Mouse (Mus musculus): ENCODE results near the gene Slc10a7. TPM values are rescaled to one million over a fixed set of nuclear protein-coding genes. Genes with fewer than 3 reads are reported as not detected.

The Slc10a7 gene
- 3.5 TPM for polyA plus RNA-seq (2012; fragmentation: generic; extraction: Trizol)

GRCm38 (mm10) chr8:78509273-78510031 is at the start of gene Slc10a7:
TSS of gene Slc10a7 (plus strand) at chr8:78509346.
- H3K4me3 ChIP-seq = peak within 1 kb of the TSS; percentile 97
- no peaks in the 10 kb centered on the region for H3K27me3 ChIP-seq (ENCODE audit: control insufficient read depth, insufficient read depth, insufficient read length)
- peak within 1 kb of the TSS; percentile 46 for H3ac ChIP-seq (ENCODE audit: control insufficient read depth, insufficient read length)
- peak within 1 kb of the TSS; percentile 88 for H3K4me2 ChIP-seq (ENCODE audit: low read depth)
- TF ChIP-seq POLR2A (IDR thresholded peaks at IDR 0.05; ENCODE audit: insufficient read length, low read depth) (peak; percentile 3), SRF (IDR thresholded peaks at IDR 0.05; ENCODE audit: control insufficient read depth, insufficient read length, low read depth) (no peak)
- H3K36me3 ChIP-seq (ENCODE audit: control insufficient read depth, insufficient read depth) = no peaks in the 10 kb centered on the region
- peaks cover 34% of the 10 kb centered on the region for H3K79me2 ChIP-seq (ENCODE audit: control insufficient read depth, insufficient read depth)

GRCm38 (mm10) chr8:78463941-78464340 is 45.2 kb upstream of the Slc10a7 start:
- TF ChIP-seq TCF3 (IDR thresholded peaks at IDR 0.05; ENCODE audit: insufficient read length, low read depth) (no peak), MAX (IDR thresholded peaks at IDR 0.05; ENCODE audit: low read depth) (no peak), CEBPB (IDR thresholded peaks at IDR 0.05; ENCODE audit: insufficient read depth, poor library complexity, severe bottlenecking) (no peak), POLR2A (IDR thresholded peaks at IDR 0.05; ENCODE audit: insufficient read length, low read depth) (no peak), REST (IDR thresholded peaks at IDR 0.05; ENCODE audit: insufficient read depth, insufficient read length) (no peak), E2F4 (IDR thresholded peaks at IDR 0.05; ENCODE audit: insufficient read depth) (no peak), USF1 (IDR thresholded peaks at IDR 0.05; ENCODE audit: low read depth) (no peak), SRF (IDR thresholded peaks at IDR 0.05; ENCODE audit: control insufficient read depth, insufficient read length, low read depth) (no peak), POLR2AphosphoS2 (IDR thresholded peaks at IDR 0.05; ENCODE audit: insufficient read length, low read depth) (no peak), TCF12 (IDR thresholded peaks at IDR 0.05; ENCODE audit: insufficient read depth, poor library complexity, severe bottlenecking) (no peak)
- Histone ChIP-seq H3ac (ENCODE audit: control insufficient read depth, insufficient read length) (no peak overlapping the region), H3K4me3 (no peak overlapping the region), H3K36me3 (ENCODE audit: control insufficient read depth, insufficient read depth) (no peaks in the 10 kb centered on the region), H3K79me2 (ENCODE audit: control insufficient read depth, insufficient read depth) (no peaks in the 10 kb centered on the region), H3K27me3 (ENCODE audit: control insufficient read depth, insufficient read depth, insufficient read length) (no peaks in the 10 kb centered on the region), H3K4me2 (ENCODE audit: low read depth) (no peak overlapping the region)

DNA sequence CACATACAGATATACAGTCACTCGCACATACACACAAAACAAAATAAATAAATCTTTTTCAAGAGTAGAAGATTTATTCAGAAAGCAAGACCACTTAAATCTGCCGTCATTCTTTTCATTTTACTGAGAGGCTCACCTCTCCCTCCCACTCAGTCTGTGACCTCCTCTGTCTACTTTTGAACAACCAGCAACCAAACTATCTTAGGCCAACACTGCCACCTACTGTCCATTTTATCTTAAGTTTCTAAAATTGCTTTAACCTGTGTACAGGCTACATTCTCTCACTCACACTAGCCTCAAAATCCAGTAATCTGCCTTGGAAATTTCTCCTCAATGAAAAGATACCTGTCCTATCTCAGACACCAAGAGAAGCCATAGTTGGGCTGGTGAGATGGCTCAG is 41.3 kb upstream of the Slc10a7 start:
- no peak for TF ChIP-seq TCF12 (IDR thresholded peaks at IDR 0.05; ENCODE audit: insufficient read depth, poor library complexity, severe bottlenecking)
- TF ChIP-seq E2F4 (IDR thresholded peaks at IDR 0.05; ENCODE audit: insufficient read depth) = no peak
- no peak for TF ChIP-seq CEBPB (IDR thresholded peaks at IDR 0.05; ENCODE audit: insufficient read depth, poor library complexity, severe bottlenecking)
- TF ChIP-seq POLR2AphosphoS2 (IDR thresholded peaks at IDR 0.05; ENCODE audit: insufficient read length, low read depth) = no peak
- TF ChIP-seq SRF (IDR thresholded peaks at IDR 0.05; ENCODE audit: control insufficient read depth, insufficient read length, low read depth) = no peak
- TF ChIP-seq POLR2A (IDR thresholded peaks at IDR 0.05; ENCODE audit: insufficient read length, low read depth) = no peak
- TF ChIP-seq TCF3 (IDR thresholded peaks at IDR 0.05; ENCODE audit: insufficient read length, low read depth) = no peak
- no peak for TF ChIP-seq MAX (IDR thresholded peaks at IDR 0.05; ENCODE audit: low read depth)
- no peak for TF ChIP-seq MYOD1 (IDR thresholded peaks at IDR 0.05; ENCODE audit: control insufficient read depth in 1 of 3, insufficient read length in 2 of 3, low read depth in 2 of 3)
- TF ChIP-seq REST (IDR thresholded peaks at IDR 0.05; ENCODE audit: insufficient read depth, insufficient read length) = no peak
- no peak for TF ChIP-seq USF1 (IDR thresholded peaks at IDR 0.05; ENCODE audit: low read depth)
- no peak for TF ChIP-seq MYOG (IDR thresholded peaks at IDR 0.05; ENCODE audit: control insufficient read depth in 1 of 3, insufficient read depth in 1 of 3, insufficient read length in 2 of 3, low read depth in 2 of 3)
- no peaks in the 10 kb centered on the region for H3K27me3 ChIP-seq (ENCODE audit: control insufficient read depth, insufficient read depth, insufficient read length)
- no peaks in the 10 kb centered on the region for H3K79me2 ChIP-seq (ENCODE audit: control insufficient read depth, insufficient read depth)
- no peak overlapping the region for H3ac ChIP-seq (ENCODE audit: control insufficient read depth, insufficient read length)
- H3K36me3 ChIP-seq (ENCODE audit: control insufficient read depth, insufficient read depth) = no peaks in the 10 kb centered on the region
- no peak overlapping the region for H3K4me2 ChIP-seq (ENCODE audit: low read depth)
- no peak overlapping the region for H3K4me3 ChIP-seq

- TF ChIP-seq USF1 (IDR thresholded peaks at IDR 0.05; ENCODE audit: low read depth) (no peak), MAX (IDR thresholded peaks at IDR 0.05; ENCODE audit: low read depth) (no peak), E2F4 (IDR thresholded peaks at IDR 0.05; ENCODE audit: insufficient read depth) (no peak)
- no peak overlapping the region for H3ac ChIP-seq (ENCODE audit: control insufficient read depth, insufficient read length)
- no peaks in the 10 kb centered on the region for H3K27me3 ChIP-seq (ENCODE audit: control insufficient read depth, insufficient read depth, insufficient read length)
- H3K4me3 ChIP-seq = no peak overlapping the region
- no peaks in the 10 kb centered on the region for H3K79me2 ChIP-seq (ENCODE audit: control insufficient read depth, insufficient read depth)
- no peak overlapping the region for H3K4me2 ChIP-seq (ENCODE audit: low read depth)
- no peaks in the 10 kb centered on the region for H3K36me3 ChIP-seq (ENCODE audit: control insufficient read depth, insufficient read depth)
Observed at GRCm38 (mm10) chr8:78477051-78477829, 31.9 kb upstream of the Slc10a7 start.

DNA sequence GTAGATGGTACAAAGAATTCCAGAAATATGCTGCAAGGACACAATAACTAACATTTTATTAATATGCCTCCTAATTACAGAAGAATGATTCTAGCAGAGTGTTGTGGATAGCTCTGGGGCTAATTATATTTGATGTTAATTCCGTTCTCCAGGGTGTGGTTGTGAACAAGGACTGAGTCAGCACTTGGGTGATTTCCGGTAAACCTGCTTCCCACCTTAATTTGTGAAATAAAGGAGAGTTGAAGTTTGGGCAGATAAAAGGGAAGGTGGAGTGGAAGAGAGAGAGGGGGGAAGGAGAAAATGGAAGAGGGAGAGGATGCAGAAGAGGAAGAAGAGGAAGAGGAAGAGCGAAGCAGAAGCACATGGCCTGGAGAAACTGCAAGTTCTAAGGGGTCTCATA is 19.4 kb upstream of the Slc10a7 start:
- Histone ChIP-seq H3K36me3 (ENCODE audit: control insufficient read depth, insufficient read depth) (no peaks in the 10 kb centered on the region), H3ac (ENCODE audit: control insufficient read depth, insufficient read length) (no peak overlapping the region), H3K4me3 (no peak overlapping the region), H3K79me2 (ENCODE audit: control insufficient read depth, insufficient read depth) (no peaks in the 10 kb centered on the region), H3K27me3 (ENCODE audit: control insufficient read depth, insufficient read depth, insufficient read length) (no peaks in the 10 kb centered on the region), H3K4me2 (ENCODE audit: low read depth) (no peak overlapping the region)
- TF ChIP-seq POLR2AphosphoS2 (IDR thresholded peaks at IDR 0.05; ENCODE audit: insufficient read length, low read depth) = no peak
- TF ChIP-seq POLR2A (IDR thresholded peaks at IDR 0.05; ENCODE audit: insufficient read length, low read depth) = no peak
- no peak for TF ChIP-seq TCF3 (IDR thresholded peaks at IDR 0.05; ENCODE audit: insufficient read length, low read depth)
- no peak for TF ChIP-seq MAX (IDR thresholded peaks at IDR 0.05; ENCODE audit: low read depth)

All from myocyte (in vitro differentiated cells).